Mouse (Mus musculus): ENCODE measurements at regions not wholly inside any gene's neighbourhood (a gene's known extent, or its start where the extent isn't known, plus 50 kb on each side); places are given as distances from the start of the nearest gene placed in this dataset.

DNA sequence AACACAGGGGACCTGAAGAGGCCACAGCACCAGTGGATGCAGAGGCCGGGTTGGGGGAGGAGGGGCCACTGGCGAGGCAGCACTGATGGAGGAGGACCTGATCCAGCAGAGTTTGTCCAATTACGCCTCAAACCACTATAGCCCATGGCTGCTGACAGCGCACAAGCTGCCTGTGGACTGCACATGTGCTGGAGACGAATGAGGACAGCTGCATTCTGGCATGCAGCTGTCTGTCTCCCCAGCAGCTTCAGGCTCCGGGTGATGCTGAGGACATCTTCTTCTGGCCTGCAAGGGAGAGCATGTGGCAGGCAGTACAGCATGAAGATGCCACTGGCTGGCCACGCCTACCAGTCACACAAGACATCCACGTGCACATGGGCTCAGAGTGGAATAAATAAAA is 1055.2 kb downstream of the Basp1 start:
- TF ChIP-seq POLR2A (IDR thresholded peaks at IDR 0.05; ENCODE audit: low read depth, low read length) (no peak), CTCF (conservative IDR thresholded peaks at IDR 0.05; ENCODE audit: insufficient read depth, insufficient read length, low read depth, low read length) (no peak)
